In the genomic region with DNA sequence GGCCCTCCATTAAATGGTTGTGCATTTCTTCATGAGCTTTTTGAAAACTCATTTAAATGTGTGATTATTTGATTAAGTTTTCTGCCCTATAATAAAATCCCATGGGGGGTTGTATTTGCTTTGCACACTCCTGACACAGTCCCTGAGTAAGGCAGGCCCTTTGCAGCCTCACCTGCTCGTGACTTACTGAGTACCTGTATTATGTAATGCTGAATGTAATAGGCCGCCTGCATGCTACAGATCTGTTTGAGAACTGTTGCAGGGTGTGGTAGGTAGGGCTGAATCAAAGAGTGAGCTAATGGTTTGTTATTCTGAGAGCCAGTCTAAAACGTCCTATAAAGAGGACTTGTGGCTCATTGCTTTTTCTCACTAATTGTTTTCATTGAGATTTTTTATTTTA, we compare ENCODE assay signal across 21 mouse cellular contexts. TPM values are rescaled to one million over a fixed set of nuclear protein-coding genes. Genes with fewer than 3 reads are reported as not detected.
DNase-seq lines count a peak whose midpoint lies in the region; ATAC-seq and TF ChIP-seq lines count a peak whose summit lies in the region.
"Had no signal": no experiment of that assay in that cellular context is flagged by ENCODE, and none has a peak within 500 bp of the region (broad histone marks: within the 10 kb centered on the region; RNA-seq: fewer than 3 reads in every experiment).

No protein-coding gene starts in this region.

- no peak overlapping the region for H3K4me3 ChIP-seq in liver, embryonic 16.5 days (ENCODE audit: low read depth, low read length)
- no peak overlapping the region for H3K4me3 ChIP-seq in liver, embryonic 12.5 days
- H3K4me3 ChIP-seq in lung, postnatal 0 days (ENCODE audit: low read depth, low read length): no peak overlapping the region
- H3K4me3 ChIP-seq in stomach, embryonic 15.5 days (replicated peaks): no peak overlapping the region
- H3K4me3 ChIP-seq: embryonic facial prominence, embryonic 12.5 days; forebrain, embryonic 15.5 days; heart, embryonic 13.5 days had no signal

- no peak for TF ChIP-seq CTCF in lung, postnatal 0 days (IDR thresholded peaks at IDR 0.05)

- 49% methylated on average over 3 of the region's 3 CpGs for WGBS in liver, embryonic 16.5 days (ENCODE audit: insufficient replicate concordance)
- WGBS in liver, embryonic 12.5 days (ENCODE audit: insufficient replicate concordance): 68% methylated on average over 3 of the region's 3 CpGs
- WGBS in lung, postnatal 0 days: 58% methylated on average over 3 of the region's 3 CpGs
- WGBS in stomach, embryonic 15.5 days: 57% methylated on average over 3 of the region's 3 CpGs

- no peak overlapping the region for H3K9ac ChIP-seq in liver, embryonic 16.5 days (ENCODE audit: low read depth, low read length)
- H3K9ac ChIP-seq in liver, embryonic 12.5 days: no peak overlapping the region
- H3K9ac ChIP-seq in lung, postnatal 0 days (replicated peaks; ENCODE audit: low read depth): no peak overlapping the region
- no peak overlapping the region for H3K9ac ChIP-seq in stomach, embryonic 15.5 days
- H3K9ac ChIP-seq: embryonic facial prominence, embryonic 12.5 days; forebrain, embryonic 15.5 days; heart, embryonic 13.5 days had no signal

- H3K27ac ChIP-seq in liver, embryonic 16.5 days (ENCODE audit: low read length): no peak overlapping the region
- no peak overlapping the region for H3K27ac ChIP-seq in liver, embryonic 12.5 days
- 0 out of 2 replicates have a peak overlapping the region, but pooled peaks have one; percentile 7 for H3K27ac ChIP-seq in lung, postnatal 0 days (ENCODE audit: low read length)
- H3K27ac ChIP-seq in stomach, embryonic 15.5 days: no peak overlapping the region
- H3K27ac ChIP-seq: embryonic facial prominence, embryonic 12.5 days; forebrain, embryonic 15.5 days; heart, embryonic 13.5 days had no signal

- peaks cover 22% of the 10 kb centered on the region for H3K4me1 ChIP-seq in liver, embryonic 16.5 days (ENCODE audit: control insufficient read depth, low read depth, low read length)
- peaks cover 43% of the 10 kb centered on the region for H3K4me1 ChIP-seq in liver, embryonic 12.5 days
- peaks cover 21% of the 10 kb centered on the region for H3K4me1 ChIP-seq in lung, postnatal 0 days (ENCODE audit: insufficient read depth, low read depth, low read length)
- peaks cover 25% of the 10 kb centered on the region for H3K4me1 ChIP-seq in stomach, embryonic 15.5 days

- TF ChIP-seq EP300 in lung, postnatal 0 days (IDR thresholded peaks at IDR 0.05): peak; percentile 31; the same call in 1 of the 2 replicates

- no peaks in the 10 kb centered on the region for H3K36me3 ChIP-seq in liver, embryonic 16.5 days (ENCODE audit: control insufficient read depth, insufficient read depth)
- no peaks in the 10 kb centered on the region for H3K36me3 ChIP-seq in liver, embryonic 12.5 days
- H3K36me3 ChIP-seq in lung, postnatal 0 days (ENCODE audit: insufficient read depth, low read length): no peaks in the 10 kb centered on the region
- H3K36me3 ChIP-seq in stomach, embryonic 15.5 days: no peaks in the 10 kb centered on the region
- H3K36me3 ChIP-seq: embryonic facial prominence, embryonic 12.5 days; forebrain, embryonic 15.5 days; heart, embryonic 13.5 days had no signal

- H3K9me3 ChIP-seq in liver, embryonic 16.5 days (replicated peaks; ENCODE audit: control insufficient read depth, low read length): no peaks in the 10 kb centered on the region
- no peaks in the 10 kb centered on the region for H3K9me3 ChIP-seq in liver, embryonic 12.5 days (replicated peaks)
- no peaks in the 10 kb centered on the region for H3K9me3 ChIP-seq in lung, postnatal 0 days (ENCODE audit: low read length)
- H3K9me3 ChIP-seq in stomach, embryonic 15.5 days: no peaks in the 10 kb centered on the region
- H3K9me3 ChIP-seq: embryonic facial prominence, embryonic 12.5 days; forebrain, embryonic 15.5 days; G1E; heart, embryonic 13.5 days had no signal

- ATAC-seq in liver, embryonic 16.5 days (ENCODE audit: low read depth): peak; percentile 49; the same call in 1 of the 2 replicates
- no peak for ATAC-seq in liver, embryonic 12.5 days
- peak; percentile 85 for ATAC-seq in lung, postnatal 0 days
- peak; percentile 67 for ATAC-seq in stomach, embryonic 15.5 days (ENCODE audit: insufficient read depth, low FRiP score, low read depth)
- no peak for ATAC-seq in megakaryocyte, adult 5-6 weeks (ENCODE audit: poor library complexity, severe bottlenecking)
- ATAC-seq: CD4-positive, CD25-positive, alpha-beta regulatory T cell, adult 4 months; forebrain, embryonic 15.5 days had no signal

- H3K4me2 ChIP-seq in liver, embryonic 16.5 days (ENCODE audit: low read depth, low read length): no peak overlapping the region
- H3K4me2 ChIP-seq in liver, embryonic 12.5 days: no peak overlapping the region
- no peak overlapping the region for H3K4me2 ChIP-seq in lung, postnatal 0 days (replicated peaks; ENCODE audit: low read depth, low read length)
- no peak overlapping the region for H3K4me2 ChIP-seq in stomach, embryonic 15.5 days
- H3K4me2 ChIP-seq: embryonic facial prominence, embryonic 12.5 days; forebrain, embryonic 15.5 days; heart, embryonic 13.5 days had no signal

- H3K27me3 ChIP-seq in liver, embryonic 16.5 days (ENCODE audit: control insufficient read depth, insufficient read depth, low read depth, low read length): no peaks in the 10 kb centered on the region
- H3K27me3 ChIP-seq in liver, embryonic 12.5 days (replicated peaks): no peaks in the 10 kb centered on the region
- H3K27me3 ChIP-seq in lung, postnatal 0 days (replicated peaks; ENCODE audit: insufficient read depth, low read length): no peaks in the 10 kb centered on the region
- no peaks in the 10 kb centered on the region for H3K27me3 ChIP-seq in stomach, embryonic 15.5 days (replicated peaks)
- H3K27me3 ChIP-seq: embryonic facial prominence, embryonic 12.5 days; forebrain, embryonic 15.5 days; heart, embryonic 13.5 days had no signal

- peak; percentile 79 for DNase-seq in lung, postnatal 0 days (ENCODE audit: low spot score)
- DNase-seq in lung, postnatal 4 days: no peak
- no peak for DNase-seq in spleen, postnatal 10 days (ENCODE audit: low spot score in 2 of 2)
- DNase-seq: adrenal gland, adult 8-10 months; B cell, adult 2 months; cerebellum, adult 11 months; cerebellum, adult 8-10 months; cerebellum, postnatal 14 days; embryo, embryonic 11 days; gastrocnemius, postnatal 36 days; heart, adult 11 months; heart, postnatal 36 days had no signal

RNA-seq across cellular contexts. Expression of a gene that starts 33.4 kb away (rescaled TPM):
- polyA plus RNA-seq in liver, embryonic 16.5 days (2015; fragmentation: Nextera tagmentation; extraction: Ambion mirVana): 2.4 and 3.0 TPM in 2 replicates
- polyA plus RNA-seq in liver, embryonic 12.5 days (2016; fragmentation: Nextera tagmentation; extraction: Ambion mirVana): 4.9 and 5.1 TPM in 2 replicates
- 6.6 and 9.0 TPM in 2 replicates for polyA plus RNA-seq in lung, postnatal 0 days (2015; fragmentation: Nextera tagmentation; extraction: Ambion mirVana)
- polyA plus RNA-seq in stomach, embryonic 15.5 days (2015; fragmentation: Nextera tagmentation; extraction: Ambion mirVana): 9.8 and 10.6 TPM in 2 replicates
- 17.2 and 17.6 TPM in 2 replicates for total RNA-seq in megakaryocyte, adult 5-6 weeks (2015)
- 13.5 and 14.4 TPM in 2 replicates for total RNA-seq in megakaryocyte, adult 5-6 weeks (2017)

Comparison
In these comparisons a context has a peak if more than half of its experiments do, and no peak if none do; other contexts are left out.
1. ATAC-seq: peak in liver, embryonic 16.5 days (single experiment), lung, postnatal 0 days (single experiment) and stomach, embryonic 15.5 days (single experiment); none in liver, embryonic 12.5 days (single experiment) and megakaryocyte, adult 5-6 weeks (single experiment).